Mouse (Mus musculus) embryo, embryonic 10 days (tissue): ENCODE results near the gene Pabpn1l.
"Not testable (repeated sequence)": the region's sequence is repeated elsewhere in the genome, so short reads cannot be mapped to it uniquely, and the experiment has no call there.

Source experiments
- DNase-seq: peaks from one replicate; pipeline ENCODE4 v3.0.0-alpha.2; 2015; ENCODE audit warnings: low spot score

Gene Pabpn1l

GRCm38 (mm10) chr8:122575735-122576647, 46.5 kb downstream of the Pabpn1l start:
- no peak for DNase-seq

- no peak for DNase-seq
These were observed 47.3 kb downstream of the Pabpn1l start for GRCm38 (mm10) chr8:122575286-122575685.

GRCm38 (mm10) chr8:122574667-122575251, 47.8 kb downstream of the Pabpn1l start:
- DNase-seq: no peak

GRCm38 (mm10) chr8:122574264-122574663, 48.3 kb downstream of the Pabpn1l start:
- DNase-seq: no peak

- DNase-seq: no peak
These were observed 49.0 kb downstream of the Pabpn1l start for GRCm38 (mm10) chr8:122573577-122573976.

GRCm38 (mm10) chr8:122573176-122573575, 49.4 kb downstream of the Pabpn1l start:
- not testable (repeated sequence) for DNase-seq

- no peak for DNase-seq
These were observed 49.8 kb downstream of the Pabpn1l start for GRCm38 (mm10) chr8:122572751-122573150.

GRCm38 (mm10) chr8:122571750-122572267, 50.7 kb downstream of the Pabpn1l start:
- no peak for DNase-seq

- DNase-seq: no peak
These were observed 51.4 kb downstream of the Pabpn1l start for GRCm38 (mm10) chr8:122571153-122571552.

GRCm38 (mm10) chr8:122569996-122570395, 52.5 kb downstream of the Pabpn1l start:
- DNase-seq: no peak
